Mouse (Mus musculus): ENCODE measurements around the gene Fsd1. TPM values are rescaled to one million over a fixed set of nuclear protein-coding genes. Genes with fewer than 3 reads are reported as not detected.

Gene Fsd1
- total and polyA plus RNA-seq, 3 experiments = 0.21 TPM; not detected in 2

DNA sequence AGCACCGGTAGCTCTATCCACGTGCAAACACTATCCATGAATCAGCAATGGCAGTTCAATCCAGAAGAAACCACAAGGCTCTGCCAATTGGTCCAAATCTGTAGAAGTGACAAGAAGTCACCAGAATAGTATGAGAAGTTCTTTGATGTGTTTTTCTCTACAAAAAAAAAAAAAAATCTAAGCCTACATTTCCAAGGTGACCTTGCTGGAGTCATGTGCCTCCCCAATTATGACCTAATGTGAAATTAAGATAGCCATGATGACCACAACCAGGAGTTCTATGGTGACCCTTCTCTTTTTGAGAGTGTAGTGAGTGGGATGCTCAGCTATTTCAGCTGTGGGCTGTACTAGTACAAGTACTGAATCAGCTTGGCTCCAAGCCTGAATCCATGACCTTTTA lies 36.9 kb upstream of the Fsd1 start, which contains the start of gene Zfp119b:
Zfp119b (minus strand) TSS at position 101 of the 400 bp plus-strand sequence.
- H3K9ac ChIP-seq (ENCODE audit: insufficient read depth, low read depth) = no peak within 1 kb of the TSS
- H3K4me3 ChIP-seq (replicated peaks in 1 of 3; ENCODE audit: low read depth in 2 of 3, low read length in 2 of 3, poor library complexity in 1 of 3) = no peak within 1 kb of the TSS
- no peak within 1 kb of the TSS for H3K4me2 ChIP-seq (ENCODE audit: insufficient read depth, low read depth, poor library complexity, severe bottlenecking)
- H3K4me1 ChIP-seq (ENCODE audit: control insufficient read depth in 1 of 2, insufficient read depth in 2 of 2) = peaks cover 29 to 51% of the 10 kb centered on the region in 2 experiments
- H3K79me2 ChIP-seq (replicated peaks; ENCODE audit: control insufficient read depth, extremely low read depth, insufficient read depth, poor library complexity, severe bottlenecking) = peaks cover 16% of the 10 kb centered on the region
- no peaks in the 10 kb centered on the region for H3K27me3 ChIP-seq (replicated peaks)
- no peaks in the 10 kb centered on the region for H3K9me3 ChIP-seq (replicated peaks; ENCODE audit: low read length)
- dilution Hi-C loops (cut with MboI; ENCODE audit: extremely low pct_ligation_motif_present, extremely low pct_unique_long_range_greater_than_20kb, low sequenced_read_pairs) = no loop called here
- H3K27ac ChIP-seq (ENCODE audit: insufficient read depth, low read depth) = peak within 1 kb of the TSS; percentile 84
- H3K36me3 ChIP-seq (replicated peaks in 1 of 2; ENCODE audit: control insufficient read depth in 1 of 2, insufficient read depth in 1 of 2, low read length in 1 of 2) = peaks cover 0 to 4% of the 10 kb centered on the region in 2 experiments
- DNase-seq (ENCODE audit: extremely low read depth) = no peak
- TF ChIP-seq MAX (IDR thresholded peaks at IDR 0.05; ENCODE audit: low read length) = no peak
- TF ChIP-seq RCOR1 (conservative IDR thresholded peaks at IDR 0.05; ENCODE audit: low read depth, low read length) = no peak
- 0 out of 2 replicates have a peak, but pooled peaks have one; percentile 12 for TF ChIP-seq ZNF384 (IDR thresholded peaks at IDR 0.05; ENCODE audit: low read depth, low read length)
- in situ Hi-C loops (cut with MboI; ENCODE audit: low pct_ligation_motif_present, low pct_unique_long_range_greater_than_20kb, low sequenced_read_pairs) = no loop called here

- H3K4me1 ChIP-seq (ENCODE audit: control insufficient read depth in 1 of 2, insufficient read depth in 2 of 2) = peaks cover 34 to 63% of the 10 kb centered on the region in 2 experiments
Observed at GRCm38 (mm10) chr17:55950601-55951000, 35.7 kb upstream of the Fsd1 start.

DNA sequence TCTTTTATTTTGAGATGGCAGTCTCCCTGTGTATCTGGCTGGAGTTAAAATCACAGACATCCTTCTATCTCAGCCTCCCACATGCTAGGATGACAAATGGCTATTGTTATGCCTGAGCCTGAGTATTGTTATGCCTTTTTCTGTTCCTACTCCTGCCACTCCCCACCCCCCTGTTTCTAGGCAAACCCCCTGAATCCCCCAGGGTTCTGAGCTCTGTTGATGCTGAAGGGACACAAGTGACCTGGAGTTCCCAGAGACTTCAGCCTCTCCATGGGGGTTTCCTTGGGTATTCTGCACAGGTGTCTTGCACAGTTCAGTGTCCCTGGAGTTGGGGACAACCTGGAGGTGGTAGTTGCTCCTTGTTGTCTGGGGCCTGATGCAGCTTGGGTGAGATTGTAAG lies 34.3 kb upstream of the Fsd1 start:
- Histone ChIP-seq H3K4me2 (ENCODE audit: insufficient read depth, low read depth, poor library complexity, severe bottlenecking) (peak overlapping the region; percentile 42), H3K27me3 (replicated peaks) (no peaks in the 10 kb centered on the region), H3K9ac (ENCODE audit: insufficient read depth, low read depth) (peak overlapping the region; percentile 11), H3K4me3 (replicated peaks in 1 of 3; ENCODE audit: low read depth in 2 of 3, low read length in 2 of 3, poor library complexity in 1 of 3) (peak overlapping the region; percentile 68 to 75 (median 72)), H3K79me2 (replicated peaks; ENCODE audit: control insufficient read depth, extremely low read depth, insufficient read depth, poor library complexity, severe bottlenecking) (peaks cover 32% of the 10 kb centered on the region), H3K36me3 (replicated peaks in 1 of 2; ENCODE audit: control insufficient read depth in 1 of 2, insufficient read depth in 1 of 2, low read length in 1 of 2) (peaks cover 23 to 29% of the 10 kb centered on the region in 2 experiments), H3K9me3 (replicated peaks; ENCODE audit: low read length) (no peaks in the 10 kb centered on the region), H3K4me1 (ENCODE audit: control insufficient read depth in 1 of 2, insufficient read depth in 2 of 2) (peaks cover 38 to 64% of the 10 kb centered on the region in 2 experiments), H3K27ac (ENCODE audit: insufficient read depth, low read depth) (peak overlapping the region; percentile 97)
- in situ Hi-C loops (cut with MboI; ENCODE audit: low pct_ligation_motif_present, low pct_unique_long_range_greater_than_20kb, low sequenced_read_pairs) (loop anchor here (10.0 kb wide), 1 partner anchor 57 kb away; the partner anchor contains the start of gene Zfp959), dilution Hi-C loops (cut with MboI; ENCODE audit: extremely low pct_ligation_motif_present, extremely low pct_unique_long_range_greater_than_20kb, low sequenced_read_pairs) (no loop called here)
- peak; percentile 73 for DNase-seq (ENCODE audit: extremely low read depth)
- TF ChIP-seq ZMIZ1 (IDR thresholded peaks at IDR 0.05; ENCODE audit: low read depth, low read length) (no peak), ZKSCAN1 (IDR thresholded peaks at IDR 0.05; ENCODE audit: borderline replicate concordance, low read depth, low read length) (no peak), NRF1 (IDR thresholded peaks at IDR 0.05; ENCODE audit: low read depth, low read length) (no peak), POLR2A (IDR thresholded peaks at IDR 0.05; ENCODE audit: low read depth, low read length) (no peak), MYC (IDR thresholded peaks at IDR 0.05; ENCODE audit: low read depth, low read length) (no peak), HCFC1 (IDR thresholded peaks at IDR 0.05; ENCODE audit: low read depth, low read length) (no peak), BHLHE40 (IDR thresholded peaks at IDR 0.05; ENCODE audit: low read depth, low read length) (no peak), E2F4 (IDR thresholded peaks at IDR 0.05; ENCODE audit: insufficient replicate concordance, low read depth, low read length) (no peak), RAD21 (IDR thresholded peaks at IDR 0.05; ENCODE audit: low read depth, low read length) (no peak; the same call in 1 of the 2 replicates), KAT2A (IDR thresholded peaks at IDR 0.05; ENCODE audit: insufficient replicate concordance, low read length) (no peak), SMC3 (IDR thresholded peaks at IDR 0.05; ENCODE audit: low read depth, low read length) (0 out of 2 replicates have a peak, but pooled peaks have one; percentile 1), ETS1 (conservative IDR thresholded peaks at IDR 0.05; ENCODE audit: low read depth, low read length) (no peak; the same call in 1 of the 2 replicates), MXI1 (IDR thresholded peaks at IDR 0.05; ENCODE audit: low read depth, low read length) (no peak; the same call in 1 of the 2 replicates), GABPA (IDR thresholded peaks at IDR 0.05; ENCODE audit: insufficient replicate concordance, low read depth, low read length) (no peak), ZNF384 (IDR thresholded peaks at IDR 0.05; ENCODE audit: low read depth, low read length) (no peak), UBTF (IDR thresholded peaks at IDR 0.05; ENCODE audit: low read depth, low read length) (0 out of 2 replicates have a peak, but pooled peaks have one; percentile 26), SIN3A (IDR thresholded peaks at IDR 0.05; ENCODE audit: low read length) (no peak), PAX5 (IDR thresholded peaks at IDR 0.05; ENCODE audit: low read length) (no peak)

More at GRCm38 (mm10) chr17:55950601-55951000, 35.7 kb upstream of the Fsd1 start:
- TF ChIP-seq TCF12 (IDR thresholded peaks at IDR 0.05; ENCODE audit: low read depth, low read length) (no peak), IRF4 (IDR thresholded peaks at IDR 0.05; ENCODE audit: low read depth, low read length) (no peak), E2F4 (IDR thresholded peaks at IDR 0.05; ENCODE audit: insufficient replicate concordance, low read depth, low read length) (no peak), HCFC1 (IDR thresholded peaks at IDR 0.05; ENCODE audit: low read depth, low read length) (no peak), USF2 (conservative IDR thresholded peaks at IDR 0.05; ENCODE audit: low read depth, low read length) (no peak), RAD21 (IDR thresholded peaks at IDR 0.05; ENCODE audit: low read depth, low read length) (no peak), RCOR1 (conservative IDR thresholded peaks at IDR 0.05; ENCODE audit: low read depth, low read length) (no peak), EP300 (IDR thresholded peaks at IDR 0.05; ENCODE audit: low read length) (no peak), BHLHE40 (IDR thresholded peaks at IDR 0.05; ENCODE audit: low read depth, low read length) (no peak), ZNF384 (IDR thresholded peaks at IDR 0.05; ENCODE audit: low read depth, low read length) (no peak), GABPA (IDR thresholded peaks at IDR 0.05; ENCODE audit: insufficient replicate concordance, low read depth, low read length) (no peak), SMC3 (IDR thresholded peaks at IDR 0.05; ENCODE audit: low read depth, low read length) (no peak), MAFK (IDR thresholded peaks at IDR 0.05; ENCODE audit: insufficient replicate concordance, low read length) (no peak), PAX5 (IDR thresholded peaks at IDR 0.05; ENCODE audit: low read length) (no peak)
- no peak overlapping the region for H3K4me2 ChIP-seq (ENCODE audit: insufficient read depth, low read depth, poor library complexity, severe bottlenecking)
- H3K4me3 ChIP-seq (replicated peaks in 1 of 3; ENCODE audit: low read depth in 2 of 3, low read length in 2 of 3, poor library complexity in 1 of 3) = no peak overlapping the region
- peak overlapping the region; percentile 84 for H3K27ac ChIP-seq (ENCODE audit: insufficient read depth, low read depth)
- no peaks in the 10 kb centered on the region for H3K27me3 ChIP-seq (replicated peaks)
- H3K79me2 ChIP-seq (replicated peaks; ENCODE audit: control insufficient read depth, extremely low read depth, insufficient read depth, poor library complexity, severe bottlenecking) = peaks cover 28% of the 10 kb centered on the region
- dilution Hi-C loops (cut with MboI; ENCODE audit: extremely low pct_ligation_motif_present, extremely low pct_unique_long_range_greater_than_20kb, low sequenced_read_pairs) = no loop called here
- H3K9me3 ChIP-seq (replicated peaks; ENCODE audit: low read length) = no peaks in the 10 kb centered on the region
- H3K36me3 ChIP-seq (replicated peaks in 1 of 2; ENCODE audit: control insufficient read depth in 1 of 2, insufficient read depth in 1 of 2, low read length in 1 of 2) = peaks cover 12 to 16% of the 10 kb centered on the region in 2 experiments
- no peak for DNase-seq (ENCODE audit: extremely low read depth)
- H3K9ac ChIP-seq (ENCODE audit: insufficient read depth, low read depth) = no peak overlapping the region
- in situ Hi-C loops (cut with MboI; ENCODE audit: low pct_ligation_motif_present, low pct_unique_long_range_greater_than_20kb, low sequenced_read_pairs) = loop anchor here (10.0 kb wide), 1 partner anchor 56 kb away; the partner anchor contains the start of gene Zfp959

All from CH12.LX (cell line).